Mouse (Mus musculus) left cerebral cortex, adult 8-10 months (tissue): ENCODE data around the gene Abhd17c. TPM values are rescaled to one million over a fixed set of nuclear protein-coding genes. Genes with fewer than 3 reads are reported as not detected.
A peak's percentile ranks its signal among the peaks of the same experiment; 100 is the strongest.

Source experiments
- DNase-seq, 2 experiments: peaks; one replicate each; pipeline ENCODE4 v3.0.0; 2022; ENCODE audit warnings: low spot score in 2 of 2
- total RNA-seq, 4 experiments: library from RNA; stranded (reverse); gene quantifications; 2 replicates each; pipeline ENCODE4 v1.2.4; 2022

Abhd17c gene
- total RNA-seq, 4 experiments from 2014 or later: 31.1 to 34.7 (median 32.1) TPM

DNA sequence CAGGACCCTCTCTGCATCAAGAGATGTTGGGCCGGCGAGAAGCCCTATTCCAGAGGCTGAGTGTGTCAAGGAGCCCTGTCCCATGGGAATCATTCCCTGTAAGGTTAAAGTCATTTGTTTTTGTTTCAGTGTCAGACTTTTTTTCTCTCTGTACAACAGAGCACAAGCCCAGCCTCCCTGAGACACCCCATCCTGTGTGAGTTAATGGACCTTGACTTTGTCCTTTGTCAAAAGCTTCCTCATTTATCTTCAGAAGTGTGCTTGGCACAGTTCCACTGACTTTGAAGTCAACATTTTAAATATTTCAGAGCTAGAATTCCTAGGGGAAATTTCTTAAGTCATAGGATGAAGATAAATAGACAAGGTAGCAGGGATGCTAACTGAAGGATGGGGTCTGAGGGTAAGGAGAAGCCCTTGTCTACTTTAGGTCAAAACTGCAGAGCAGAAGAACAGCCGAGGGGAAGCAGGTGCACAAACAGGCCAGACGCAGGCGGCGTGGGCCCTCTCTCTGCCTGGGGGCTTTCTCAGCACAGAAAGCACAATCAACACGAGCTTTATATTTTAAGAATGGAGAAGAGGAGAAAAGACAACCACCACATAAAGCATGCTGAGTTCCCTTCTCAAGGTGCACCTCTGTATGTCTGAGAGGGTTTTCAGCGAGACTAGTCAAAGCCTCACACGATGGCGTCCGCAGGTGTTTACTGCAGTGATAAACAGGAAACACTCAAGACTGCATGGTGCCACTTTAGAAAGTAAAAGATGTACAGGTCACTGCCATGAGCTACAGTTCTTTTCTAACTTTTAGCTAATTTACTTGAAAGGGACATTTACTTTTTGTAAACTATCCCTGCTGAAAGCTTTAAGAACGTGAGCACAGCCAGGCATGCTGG, 32.2 kb downstream of the Abhd17c start:
- no peak for DNase-seq

DNA sequence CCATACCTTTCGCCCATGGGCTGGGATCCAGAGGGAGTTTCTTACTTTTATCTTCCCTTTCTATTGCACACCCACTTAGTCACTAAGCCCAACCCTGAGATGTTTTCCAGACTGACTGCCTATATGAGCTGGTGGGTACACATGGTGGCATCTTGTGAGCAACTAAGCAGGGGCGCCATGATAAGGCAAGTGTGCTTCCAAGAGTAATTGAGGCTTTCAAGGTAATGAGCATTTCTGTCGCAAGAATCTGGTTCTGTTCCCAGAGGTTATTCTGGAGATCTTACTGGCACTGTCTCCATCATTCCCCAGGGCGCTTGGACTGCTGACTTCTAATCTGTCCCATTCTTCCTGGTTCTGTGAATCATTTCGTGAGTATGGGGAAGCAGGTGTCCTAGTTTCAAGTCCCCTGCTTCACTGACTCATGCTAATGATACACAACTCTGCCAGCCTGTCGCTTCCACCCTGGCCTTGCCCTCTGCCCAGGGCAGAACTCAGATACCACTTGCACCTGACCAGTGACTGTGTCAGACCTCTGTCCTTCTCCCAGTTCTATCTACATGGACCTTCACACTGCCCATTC, 34.1 kb downstream of the Abhd17c start:
- DNase-seq: no peak

DNA sequence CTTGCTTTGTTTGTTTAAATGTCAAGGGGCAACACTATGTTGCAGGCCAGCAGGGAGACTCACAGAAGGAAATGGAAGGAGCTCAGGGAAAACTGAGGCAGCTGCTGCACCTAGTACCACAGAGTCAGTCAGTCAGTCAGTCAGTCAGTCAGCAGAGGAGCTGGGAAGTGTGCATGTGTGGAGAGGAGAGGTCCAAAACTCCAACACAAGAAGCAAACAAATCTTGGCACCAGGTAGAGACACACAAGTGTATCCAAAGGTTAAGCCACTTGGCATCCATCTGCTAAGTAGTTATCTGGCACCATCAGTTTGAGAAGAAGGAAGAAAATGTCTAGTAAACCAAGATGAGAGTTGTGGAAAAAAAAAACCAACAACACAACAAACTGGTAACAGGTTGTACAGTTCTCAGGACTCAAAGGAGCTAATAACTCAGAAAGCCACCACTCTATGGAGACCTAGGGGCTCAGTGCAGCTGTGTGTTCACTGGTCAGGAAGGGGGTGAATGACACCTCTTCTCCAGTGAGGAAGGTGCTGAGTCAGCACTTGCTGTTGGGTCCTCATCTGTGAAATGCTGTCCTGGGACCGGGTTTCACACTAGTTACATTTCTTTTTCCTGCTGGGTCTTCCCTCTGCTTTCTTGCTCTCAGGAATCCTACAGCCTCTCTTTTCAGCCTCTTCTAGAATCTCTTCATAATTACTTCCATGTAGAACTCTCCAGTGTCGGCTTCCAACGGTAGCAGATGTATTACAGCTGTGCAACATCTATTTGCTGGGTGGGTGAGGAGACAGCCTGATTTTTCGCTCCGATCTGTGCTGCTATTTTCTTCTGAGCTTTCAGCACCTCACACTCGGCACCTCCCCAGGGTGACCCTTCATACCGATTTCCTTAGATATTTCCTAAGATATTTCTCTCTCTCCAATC, 34.8 kb downstream of the Abhd17c start:
- no peak for DNase-seq

DNA sequence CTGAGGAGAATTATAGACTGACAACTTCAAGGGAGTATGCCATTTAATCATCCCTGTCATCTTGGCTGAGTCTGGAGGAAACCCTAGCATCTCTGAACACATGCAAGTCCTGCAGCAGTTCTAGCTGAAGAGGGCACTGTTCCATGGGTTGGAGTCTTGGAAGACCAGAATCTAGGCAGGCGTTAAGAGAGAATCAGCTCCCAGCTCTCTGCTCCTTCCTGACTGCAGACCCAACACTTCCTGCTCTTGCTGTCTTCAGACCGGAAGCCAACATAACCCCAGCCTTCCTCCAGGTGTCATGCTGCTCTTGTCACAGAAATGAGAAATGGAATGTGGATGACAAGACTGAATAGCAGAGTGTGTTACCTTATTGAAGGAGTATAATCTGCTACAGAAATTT, 36.3 kb downstream of the Abhd17c start:
- no peak for DNase-seq

DNA sequence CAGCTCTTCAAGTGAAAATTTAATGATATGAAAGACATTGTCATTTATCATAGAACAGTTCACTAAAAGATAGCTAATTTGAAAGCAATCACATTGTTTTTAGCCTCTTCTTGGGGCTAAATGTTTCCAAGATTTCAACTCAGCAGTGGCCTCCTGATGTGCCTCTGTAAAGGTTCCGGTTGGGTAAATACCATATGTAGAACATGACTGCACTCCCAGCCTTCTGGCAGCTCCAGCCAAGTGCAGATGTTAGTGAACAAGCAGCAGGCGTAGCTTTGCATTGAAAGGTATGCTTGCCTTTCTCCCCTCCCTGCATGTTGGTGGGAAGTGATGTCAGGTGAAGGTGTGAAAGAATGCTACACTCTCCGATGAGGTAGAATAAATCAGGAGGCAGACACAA, 36.9 kb downstream of the Abhd17c start:
- DNase-seq: no peak

DNA sequence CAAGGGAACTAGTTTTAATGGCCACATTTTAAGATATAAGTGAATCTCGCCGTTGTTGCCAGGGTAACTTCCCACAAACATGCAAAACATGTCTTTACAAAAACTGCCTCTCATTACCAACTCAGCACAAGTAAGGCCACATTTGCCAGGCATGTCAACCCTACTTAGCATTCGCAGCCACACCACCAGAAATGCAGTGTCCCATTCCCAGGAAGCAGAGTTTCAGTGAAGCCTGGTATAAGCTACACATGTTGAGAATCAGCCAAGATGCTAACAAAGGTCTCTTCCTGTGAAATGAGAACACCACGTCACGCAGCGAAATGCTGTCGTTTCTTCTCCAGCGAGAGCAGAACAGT, 38.7 kb downstream of the Abhd17c start:
- DNase-seq: no peak

DNA sequence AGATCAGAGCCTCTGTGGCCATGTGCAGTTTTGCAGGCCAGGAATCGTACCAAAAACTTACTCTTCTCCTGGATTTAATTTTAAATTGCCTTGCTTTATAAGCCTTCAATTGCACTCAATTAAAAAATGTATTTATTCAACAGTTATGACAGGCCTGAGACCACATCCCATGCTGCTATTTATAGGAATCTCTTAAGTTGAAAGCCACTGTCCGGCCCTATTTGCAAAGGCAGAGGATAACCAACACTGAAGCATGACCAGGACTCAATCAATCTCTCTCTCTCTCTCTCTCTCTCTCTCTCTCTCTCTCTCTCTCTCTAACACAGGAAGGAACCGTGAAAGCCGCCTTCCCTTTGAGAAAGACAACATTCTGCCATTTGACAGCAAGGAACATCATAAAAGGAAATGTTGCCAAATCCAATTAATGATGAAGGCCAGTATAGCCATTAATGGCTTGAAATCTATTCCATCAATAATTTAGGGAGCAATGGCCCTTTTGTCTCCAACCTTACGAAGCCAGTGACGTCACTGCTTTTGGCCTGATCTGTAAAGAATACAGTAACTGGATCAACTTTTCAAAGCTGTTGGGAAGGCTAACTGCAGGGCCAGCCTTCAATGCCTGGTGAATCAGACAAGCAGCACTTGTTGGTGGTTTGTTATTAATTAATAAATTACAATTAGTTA, 39.2 kb downstream of the Abhd17c start:
- DNase-seq: no peak

DNA sequence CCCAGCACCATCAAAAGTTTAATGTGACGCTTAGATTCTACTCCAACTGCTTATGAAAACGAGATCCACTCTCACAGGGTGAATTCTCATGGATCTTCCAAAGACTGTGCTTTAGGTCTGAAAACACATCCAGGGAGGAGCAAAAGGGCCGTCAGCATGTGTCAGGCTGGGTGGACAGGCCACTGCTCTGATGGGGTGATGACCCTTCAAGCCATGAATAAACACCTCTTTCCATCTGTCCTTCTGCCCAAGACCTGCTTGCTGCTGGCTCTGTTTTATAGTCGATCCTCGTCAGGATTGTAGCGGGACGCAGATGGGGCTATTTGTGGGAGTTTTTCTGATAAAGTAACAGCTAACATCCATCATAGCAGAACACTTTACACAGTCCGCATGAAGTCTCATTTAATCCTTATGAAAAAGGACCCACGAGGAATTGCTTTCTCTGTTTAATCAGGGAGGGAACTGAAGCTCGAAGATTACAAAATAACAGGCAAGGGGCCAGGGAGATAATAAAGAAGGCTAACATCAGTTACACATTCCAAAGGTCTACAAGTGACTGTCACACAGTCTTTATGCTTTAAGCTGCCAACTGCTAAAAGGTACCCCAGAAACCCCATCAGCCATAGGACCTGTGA, 39.9 kb downstream of the Abhd17c start:
- DNase-seq: no peak

DNA sequence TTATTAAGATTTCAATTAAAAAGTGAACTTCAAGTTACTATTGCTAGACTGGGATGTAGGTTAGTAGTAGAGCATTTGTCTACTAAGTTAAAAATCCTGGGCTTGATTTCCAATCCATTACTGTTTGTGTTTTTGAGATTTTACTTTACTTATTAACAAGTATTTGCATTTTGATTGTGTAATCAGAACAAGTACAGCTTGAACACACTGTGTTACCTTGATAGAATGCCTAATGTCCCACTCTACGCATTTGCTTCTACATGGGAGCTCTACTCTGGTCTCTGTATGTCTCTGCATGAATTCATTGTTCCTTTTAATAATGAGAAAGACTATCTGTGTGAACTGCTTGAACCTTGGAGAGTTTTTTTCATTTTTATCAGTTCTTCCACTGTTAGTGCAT, 44.8 kb downstream of the Abhd17c start:
- DNase-seq: no peak

DNA sequence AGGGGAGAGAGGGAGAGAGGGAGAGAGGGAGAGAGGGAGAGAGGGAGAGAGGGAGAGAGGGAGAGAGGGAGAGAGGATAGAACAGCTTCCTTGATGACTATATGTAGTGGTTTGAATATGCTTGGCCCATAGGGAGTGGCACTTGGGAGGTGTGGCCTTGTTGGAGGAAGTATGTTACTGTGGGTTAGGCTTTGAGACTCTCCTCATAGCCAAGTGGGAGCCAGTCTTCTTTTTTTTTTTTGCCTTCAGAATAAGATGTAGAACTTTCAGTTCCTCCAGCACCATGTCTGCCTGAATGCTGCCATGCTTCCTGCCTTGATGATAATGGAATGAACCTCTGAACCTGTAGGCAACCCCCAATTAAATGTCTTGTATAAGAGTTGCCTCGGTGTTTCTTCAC, 49.1 kb downstream of the Abhd17c start:
- no peak for DNase-seq

DNA sequence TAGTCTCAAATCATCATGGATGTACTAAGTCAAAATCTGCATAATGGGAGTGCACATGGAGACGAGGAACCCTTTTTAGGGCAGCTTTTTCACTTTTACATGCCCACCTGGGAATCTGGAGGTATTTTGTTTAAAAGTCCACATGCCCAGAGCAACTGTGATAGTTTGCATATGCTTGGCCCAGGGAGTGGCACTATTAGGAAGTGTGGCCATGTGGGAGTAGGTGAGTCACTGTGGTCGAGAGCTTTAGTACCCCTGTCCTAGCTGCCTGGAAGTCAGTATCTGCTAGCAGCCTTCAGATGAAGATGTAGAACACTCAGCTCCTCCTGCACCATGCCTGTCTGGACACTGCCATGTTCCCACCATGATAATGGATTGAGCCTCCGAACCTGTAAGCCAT, 51.0 kb downstream of the Abhd17c start:
- DNase-seq: no peak

DNA sequence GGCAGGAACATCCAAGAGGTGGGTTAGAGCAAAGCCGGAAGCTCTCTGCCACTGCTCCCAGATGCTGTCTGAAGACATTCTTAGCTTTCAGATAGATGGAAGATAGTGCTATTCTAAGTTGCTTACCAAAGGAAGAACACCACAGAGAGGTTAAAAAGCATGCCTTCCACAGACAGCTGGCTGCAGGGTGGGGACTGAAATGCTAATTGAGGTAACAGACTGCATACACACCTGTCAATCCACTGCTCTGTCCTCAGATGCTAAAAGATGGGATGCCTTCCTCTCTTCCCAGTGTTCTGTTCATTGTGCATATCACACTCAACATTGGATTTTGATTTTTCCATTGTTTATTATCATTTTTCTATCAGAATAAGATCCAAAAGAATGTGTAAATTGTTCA, 53.6 kb downstream of the Abhd17c start:
- no peak for DNase-seq

DNA sequence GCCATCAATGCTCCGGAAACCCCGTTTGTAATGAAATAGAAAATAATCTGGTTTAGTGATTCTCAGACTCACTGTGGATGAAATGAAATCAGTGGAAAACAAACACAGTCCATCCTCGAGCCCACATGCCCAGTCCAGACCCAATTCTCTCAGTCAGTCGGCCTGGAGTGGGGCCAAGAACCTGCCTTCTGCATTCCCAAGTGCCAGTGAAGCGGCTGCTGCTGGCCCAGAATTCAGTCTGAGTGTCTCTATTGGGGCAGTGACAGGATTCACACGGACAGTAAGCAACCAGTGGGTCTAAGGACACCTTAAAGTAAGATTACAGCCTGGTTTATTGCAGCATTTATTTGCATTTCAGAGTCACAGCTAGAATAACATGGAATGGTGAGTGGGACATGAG, 55.2 kb downstream of the Abhd17c start:
- DNase-seq: no peak

DNA sequence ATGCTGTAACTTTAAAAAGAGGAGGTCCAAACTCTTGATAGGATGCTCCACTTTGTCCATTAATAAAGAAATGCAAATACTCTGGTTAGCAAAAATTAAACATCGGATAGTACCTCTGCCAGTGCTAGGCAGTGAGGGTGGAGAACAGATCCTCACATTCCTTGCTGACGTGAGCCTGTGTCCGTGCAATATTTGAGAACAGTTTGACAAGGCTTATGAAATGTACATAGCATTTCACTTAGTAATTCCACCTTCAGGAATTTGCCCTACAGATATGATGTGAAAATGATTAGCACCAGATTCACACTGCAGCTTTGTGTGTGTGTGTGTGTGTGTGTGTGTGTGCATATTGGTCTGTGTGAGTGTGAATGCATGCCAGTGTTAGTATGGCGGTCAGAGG, 60.9 kb downstream of the Abhd17c start:
- DNase-seq: no peak

DNA sequence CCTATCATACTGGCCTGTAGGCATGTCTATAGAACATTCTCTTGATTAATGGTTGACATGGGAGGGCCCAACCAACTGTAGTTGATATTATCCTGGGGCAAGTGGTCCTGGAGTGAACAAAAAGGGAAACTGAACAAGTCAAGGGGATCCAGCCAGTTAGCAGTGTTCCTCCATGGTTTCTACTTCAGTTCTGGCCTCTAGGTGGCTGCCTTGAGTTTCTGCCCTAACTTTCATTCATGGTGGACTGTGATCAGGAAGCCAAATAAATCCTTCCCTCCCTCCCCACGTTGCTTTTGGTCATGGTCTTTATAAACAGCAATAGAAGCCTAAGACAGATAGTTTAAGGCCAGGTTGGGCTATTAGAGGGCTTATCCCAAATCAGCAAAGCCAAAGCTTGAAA, 61.9 kb downstream of the Abhd17c start:
- DNase-seq: no peak

DNA sequence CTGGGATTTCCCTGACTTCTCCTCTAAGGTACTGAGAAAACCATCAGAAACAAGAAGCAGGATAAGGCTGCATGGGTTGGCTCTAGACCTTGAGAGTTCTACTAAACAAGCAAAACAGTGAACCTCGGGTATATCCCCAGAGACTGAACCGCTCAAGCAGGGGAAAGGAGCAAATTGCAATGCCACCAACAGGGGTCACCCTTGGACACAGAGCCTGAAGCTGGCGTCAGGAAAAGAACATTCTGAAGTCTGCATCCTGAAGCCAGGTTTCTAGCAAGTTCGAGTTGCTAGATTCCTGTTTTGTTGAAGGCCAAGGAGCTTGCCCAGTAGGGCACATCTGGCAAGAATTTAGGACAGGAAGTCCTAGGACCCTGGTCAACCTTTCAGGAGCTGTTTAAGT, 62.7 kb downstream of the Abhd17c start:
- DNase-seq: peak in 1 of 2 experiments; percentile 49

DNA sequence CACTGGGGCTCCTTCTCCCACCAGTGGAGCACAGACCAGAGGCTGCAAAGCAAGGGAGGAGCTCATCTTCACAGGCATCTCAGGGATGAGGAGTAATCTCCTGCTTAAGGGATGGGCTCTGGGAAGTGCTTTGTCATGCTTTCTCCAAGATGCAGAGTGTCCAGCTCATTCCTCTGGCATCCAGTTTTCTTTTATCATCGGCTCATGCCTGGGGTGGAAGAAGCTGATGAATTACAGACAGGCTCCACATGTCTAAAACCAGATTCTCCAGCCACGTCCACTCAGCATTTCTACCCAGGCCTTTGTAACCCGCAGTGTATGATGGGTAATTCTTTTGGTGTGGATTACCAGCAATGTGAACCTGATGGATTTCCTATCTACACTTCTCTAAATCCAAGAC, 63.5 kb downstream of the Abhd17c start:
- DNase-seq: no peak

DNA sequence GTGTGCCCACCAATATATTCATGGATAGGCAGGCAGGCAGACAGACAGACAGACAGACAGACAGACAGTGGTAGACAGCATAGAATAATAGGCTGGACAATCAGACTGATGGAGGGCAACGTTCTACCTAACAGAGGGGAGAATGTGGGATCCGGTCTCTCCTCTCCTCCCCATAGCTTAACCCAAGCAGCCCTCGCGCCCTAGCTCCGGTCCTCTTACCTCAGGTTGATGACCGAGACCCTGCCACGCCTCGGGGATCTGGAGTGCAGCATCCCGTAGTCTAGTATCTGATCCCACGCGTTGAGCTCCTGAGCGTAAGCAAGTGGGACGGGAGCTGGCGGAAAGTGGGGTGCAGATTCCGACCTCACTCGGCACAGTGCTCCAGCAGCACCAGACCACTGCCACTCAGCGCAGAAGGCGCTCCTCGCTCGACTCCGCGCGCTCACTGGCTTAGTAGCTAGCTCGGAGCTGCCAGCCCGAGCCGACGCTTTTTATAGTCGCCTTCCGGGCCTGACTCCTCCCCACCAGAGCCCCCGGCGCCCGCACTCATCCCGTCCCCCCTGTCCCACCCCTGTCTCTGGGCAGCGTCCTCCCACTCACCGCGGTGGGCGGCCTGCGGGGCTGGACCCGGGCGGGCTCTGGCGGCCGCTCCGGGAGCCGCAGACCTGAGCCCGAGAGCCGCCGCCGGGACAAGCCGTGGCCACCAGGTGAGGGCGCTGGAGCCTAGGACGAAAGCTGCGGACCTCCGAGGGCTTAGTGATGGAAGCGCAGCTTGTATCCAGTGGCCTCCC, 65.5 kb downstream of the Abhd17c start, which contains the start of gene Cemip:
Gene Cemip, minus strand, starts transcription at position 464 of the 791 bp plus-strand sequence.
- DNase-seq: peak; percentile 65 to 75

DNA sequence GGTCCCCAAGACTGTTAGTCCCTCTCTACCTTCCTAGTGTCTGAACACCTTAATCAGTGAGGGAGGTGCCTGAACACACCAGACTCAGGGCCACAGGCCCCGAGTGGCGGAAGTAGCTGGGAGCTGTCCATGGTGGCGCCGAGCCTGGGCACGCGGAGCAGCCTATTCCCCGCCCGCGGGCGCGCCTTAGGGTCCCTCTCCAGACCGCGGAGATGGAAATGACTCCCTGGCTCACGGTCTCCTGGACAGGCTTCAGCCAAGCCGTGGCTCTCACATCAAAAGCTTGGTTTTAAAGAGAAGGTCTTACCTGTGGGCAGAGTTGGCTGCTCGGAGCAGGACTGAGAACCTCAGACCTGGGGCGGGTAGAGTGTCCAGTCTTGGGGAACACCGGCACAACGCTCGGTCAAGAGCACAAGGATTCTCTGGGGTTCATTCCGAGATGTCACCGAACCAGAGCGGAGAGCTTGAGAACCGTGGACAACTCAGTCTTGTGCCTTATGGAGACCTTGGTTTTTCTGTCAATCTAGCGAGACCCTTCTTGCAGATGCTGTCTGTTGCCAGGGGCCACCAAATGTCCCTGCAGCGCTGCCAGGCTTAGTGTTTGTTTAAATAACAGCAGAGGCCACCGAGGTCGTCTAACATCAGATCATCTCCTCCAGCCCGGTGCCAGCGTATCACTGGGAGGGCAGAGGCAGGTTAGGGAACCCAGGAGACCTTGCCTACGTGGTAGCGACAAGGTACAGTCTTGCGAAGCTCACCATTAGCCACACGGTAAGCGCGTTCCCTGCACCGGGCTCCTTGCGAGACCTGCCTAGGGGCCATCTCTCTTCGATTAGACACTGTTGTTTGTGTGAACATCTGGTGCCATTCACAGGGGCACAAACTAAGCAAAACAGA, 66.4 kb downstream of the Abhd17c start:
- DNase-seq: peak in 1 of 2 experiments; percentile 13
